In genomic region chr9:30918466-30919356, GRCm38 (mm10) we compare ENCODE assay signal across 9 mouse cellular contexts. TPM values are rescaled to one million over a fixed set of nuclear protein-coding genes. Genes with fewer than 3 reads are reported as not detected.
DNase-seq lines count a peak whose midpoint lies in the region; ATAC-seq and TF ChIP-seq lines count a peak whose summit lies in the region.
"Had no signal": no experiment of that assay in that cellular context is flagged by ENCODE, and none has a peak within 500 bp of the region (broad histone marks: within the 10 kb centered on the region; RNA-seq: fewer than 3 reads in every experiment).

No protein-coding gene starts in this region.

- H3K4me2 ChIP-seq in embryonic facial prominence, embryonic 13.5 days: peak overlapping the region; percentile 97
- H3K4me2 ChIP-seq in hindbrain, embryonic 15.5 days: peak overlapping the region; percentile 97
- peak overlapping the region; percentile 45 for H3K4me2 ChIP-seq in midbrain, postnatal 0 days (ENCODE audit: low read depth, low read length, poor library complexity, severe bottlenecking)

- H3K4me3 ChIP-seq in heart, embryonic 10.5 days: no peak overlapping the region
- H3K4me3 ChIP-seq in embryonic facial prominence, embryonic 13.5 days: peak overlapping the region; percentile 64
- 0 out of 2 replicates have a peak overlapping the region, but pooled peaks have one; percentile 0 for H3K4me3 ChIP-seq in hindbrain, embryonic 15.5 days
- peak overlapping the region; percentile 20 for H3K4me3 ChIP-seq in midbrain, postnatal 0 days (ENCODE audit: low read depth, low read length)

- 53% methylated on average over 12 of the region's 12 CpGs for WGBS in heart, embryonic 10.5 days
- 36% methylated on average over 12 of the region's 12 CpGs for WGBS in embryonic facial prominence, embryonic 13.5 days
- WGBS in hindbrain, embryonic 15.5 days: 39% methylated on average over 12 of the region's 12 CpGs
- WGBS in midbrain, postnatal 0 days: 37% methylated on average over 12 of the region's 12 CpGs

- H3K27ac ChIP-seq in heart, embryonic 10.5 days: no peak overlapping the region
- peak overlapping the region; percentile 33; the same call in 1 of the 2 replicates for H3K27ac ChIP-seq in embryonic facial prominence, embryonic 13.5 days
- no peak overlapping the region for H3K27ac ChIP-seq in hindbrain, embryonic 15.5 days (replicated peaks)
- no peak overlapping the region for H3K27ac ChIP-seq in midbrain, postnatal 0 days (ENCODE audit: low read depth, low read length)

- peaks cover 38% of the 10 kb centered on the region for H3K27me3 ChIP-seq in heart, embryonic 10.5 days (ENCODE audit: insufficient read depth, poor library complexity, severe bottlenecking)
- peaks cover 32% of the 10 kb centered on the region for H3K27me3 ChIP-seq in embryonic facial prominence, embryonic 13.5 days
- peaks cover 8% of the 10 kb centered on the region; the same call in 1 of the 2 replicates for H3K27me3 ChIP-seq in hindbrain, embryonic 15.5 days
- H3K27me3 ChIP-seq in midbrain, postnatal 0 days (ENCODE audit: insufficient read depth, low read length): no peaks in the 10 kb centered on the region

- peaks cover 48% of the 10 kb centered on the region for H3K4me1 ChIP-seq in heart, embryonic 10.5 days
- peaks cover 35% of the 10 kb centered on the region for H3K4me1 ChIP-seq in embryonic facial prominence, embryonic 13.5 days
- peaks cover 28% of the 10 kb centered on the region for H3K4me1 ChIP-seq in hindbrain, embryonic 15.5 days (replicated peaks)
- no peaks in the 10 kb centered on the region for H3K4me1 ChIP-seq in midbrain, postnatal 0 days (ENCODE audit: insufficient read depth, low read length)

- peak; percentile 60 for DNase-seq in heart, adult 8-10 months (ENCODE audit: low spot score)
- no peak for DNase-seq in heart, embryonic 10.5 days (ENCODE audit: low spot score)
- DNase-seq in midbrain, postnatal 0 days (ENCODE audit: low spot score): no peak
- no peak for DNase-seq in urinary bladder, postnatal 25 days (ENCODE audit: low spot score)
- no peak for DNase-seq in c-Kit-positive CD71-positive TER-119-positive erythroid progenitor cells, embryonic 14.5 days (ENCODE audit: low spot score)
- no peak for DNase-seq in ovary, adult 18-20 months (ENCODE audit: low spot score)

- H3K36me3 ChIP-seq in heart, embryonic 10.5 days: no peaks in the 10 kb centered on the region
- no peaks in the 10 kb centered on the region for H3K36me3 ChIP-seq in embryonic facial prominence, embryonic 13.5 days
- no peaks in the 10 kb centered on the region for H3K36me3 ChIP-seq in hindbrain, embryonic 15.5 days
- H3K36me3 ChIP-seq in midbrain, postnatal 0 days (ENCODE audit: insufficient read depth, low read length): no peaks in the 10 kb centered on the region

- TF ChIP-seq CTCF in midbrain, postnatal 0 days (IDR thresholded peaks at IDR 0.05): no peak

- no peaks in the 10 kb centered on the region for H3K9me3 ChIP-seq in heart, embryonic 10.5 days
- no peaks in the 10 kb centered on the region for H3K9me3 ChIP-seq in embryonic facial prominence, embryonic 13.5 days
- H3K9me3 ChIP-seq in hindbrain, embryonic 15.5 days: no peaks in the 10 kb centered on the region
- H3K9me3 ChIP-seq in midbrain, postnatal 0 days (ENCODE audit: low read length): no peaks in the 10 kb centered on the region

- 0 out of 2 replicates have a peak overlapping the region, but pooled peaks have one; percentile 21 for H3K9ac ChIP-seq in embryonic facial prominence, embryonic 13.5 days
- H3K9ac ChIP-seq in hindbrain, embryonic 15.5 days: peak overlapping the region; percentile 12; the same call in 1 of the 2 replicates
- H3K9ac ChIP-seq in midbrain, postnatal 0 days (replicated peaks; ENCODE audit: low read length, poor library complexity, severe bottlenecking): no peak overlapping the region; the same call in 1 of the 2 replicates

- no peak for ATAC-seq in embryonic facial prominence, embryonic 13.5 days (ENCODE audit: insufficient number of reproducible peaks, insufficient read depth, low FRiP score, low TSS enrichment, low read depth)
- no peak for ATAC-seq in hindbrain, embryonic 15.5 days (ENCODE audit: low FRiP score, low read depth)
- ATAC-seq in midbrain, postnatal 0 days (ENCODE audit: low FRiP score): no peak

RNA-seq across cellular contexts. Expression of gene Adamts15, which starts 3.5 kb away (rescaled TPM):
- 1 to 10 TPM; 4.6 to 7.1 (median 5.9) TPM for total RNA-seq in heart, adult 8-10 months (2022)
- polyA plus RNA-seq in heart, embryonic 10.5 days (2016; fragmentation: Nextera tagmentation; extraction: Ambion mirVana): 6.4 and 7.9 TPM in 2 replicates
- polyA plus RNA-seq in embryonic facial prominence, embryonic 13.5 days (2015; fragmentation: Nextera tagmentation; extraction: Ambion mirVana): 12.1 and 13.2 TPM in 2 replicates
- 5.6 and 6.8 TPM in 2 replicates for polyA plus RNA-seq in hindbrain, embryonic 15.5 days (2015; fragmentation: Nextera tagmentation; extraction: Ambion mirVana)
- 18.3 and 19.3 TPM in 2 replicates for total RNA-seq in midbrain, postnatal 0 days (2014; rRNA removed)
- polyA plus RNA-seq in midbrain, postnatal 0 days (2015; fragmentation: Nextera tagmentation; extraction: Ambion mirVana): 4.7 and 5.9 TPM in 2 replicates

RNA-seq across cellular contexts. Expression of gene Adamts8, which starts 23.7 kb away (rescaled TPM):
- 1 to 10 TPM; 2.2 to 3.3 (median 2.9) TPM for total RNA-seq in heart, adult 8-10 months (2022)
- polyA plus RNA-seq in heart, embryonic 10.5 days (2016; fragmentation: Nextera tagmentation; extraction: Ambion mirVana): 1.3 and 2.7 TPM in 2 replicates
- polyA plus RNA-seq in embryonic facial prominence, embryonic 13.5 days (2015; fragmentation: Nextera tagmentation; extraction: Ambion mirVana): 1.8 and 2.0 TPM in 2 replicates
- 2.0 and 2.3 TPM in 2 replicates for polyA plus RNA-seq in hindbrain, embryonic 15.5 days (2015; fragmentation: Nextera tagmentation; extraction: Ambion mirVana)
- total RNA-seq in midbrain, postnatal 0 days (2014; rRNA removed): 2.9 and 3.0 TPM in 2 replicates
- 1.2 and 1.9 TPM in 2 replicates for polyA plus RNA-seq in midbrain, postnatal 0 days (2015; fragmentation: Nextera tagmentation; extraction: Ambion mirVana)
- total RNA-seq: megakaryocyte, adult 5-6 weeks had no signal

Comparison
In these comparisons a context has a peak if more than half of its experiments do, and no peak if none do; other contexts are left out.
1. H3K4me2 ChIP-seq: peak in every context shown above with its lines; median percentile 97 in embryonic facial prominence, embryonic 13.5 days; 97 in hindbrain, embryonic 15.5 days; 45 in midbrain, postnatal 0 days.